Mouse (Mus musculus): ENCODE results near the gene 4931422A03Rik. TPM values are rescaled to one million over a fixed set of nuclear protein-coding genes. Genes with fewer than 3 reads are reported as not detected.

The 4931422A03Rik gene
- polyA plus RNA-seq, 1 experiment = not detected

DNA sequence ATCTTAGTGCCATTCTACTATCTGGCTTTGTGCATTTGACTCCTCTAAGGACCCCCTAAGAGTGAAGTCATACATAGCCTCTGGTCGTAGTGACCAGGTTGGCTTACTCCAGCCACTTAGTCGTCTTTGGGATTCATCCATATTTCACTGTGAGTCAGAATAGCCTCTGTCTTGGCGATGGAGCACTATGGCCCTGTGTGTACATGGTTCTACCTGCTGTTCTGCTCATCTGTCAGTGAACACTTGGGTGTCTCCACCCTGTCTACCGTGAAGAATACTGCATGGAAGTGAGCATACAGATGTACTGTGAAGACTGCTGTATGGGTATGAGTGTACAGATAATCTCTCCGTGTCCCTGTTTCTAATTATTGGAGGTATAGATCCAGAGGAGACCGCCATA lies 68.6 kb downstream of the 4931422A03Rik start:
- 87% methylated on average over 6 of the region's 6 CpGs for WGBS
- TF ChIP-seq POLR2A (IDR thresholded peaks at IDR 0.05; ENCODE audit: low read depth, low read length) = no peak
- no peak for TF ChIP-seq CTCF (IDR thresholded peaks at IDR 0.05; ENCODE audit: extremely low read depth, insufficient read depth, insufficient read length, insufficient replicate concordance)
- Histone ChIP-seq H3K4me3 (ENCODE audit: extremely low read depth, insufficient read depth, insufficient read length) (no peak overlapping the region; the same call in 1 of the 2 replicates), H3K27ac (ENCODE audit: insufficient read depth, low read length) (no peak overlapping the region), H3K4me1 (ENCODE audit: control insufficient read depth, insufficient read depth, insufficient read length) (peaks cover 8% of the 10 kb centered on the region; the same call in 1 of the 2 replicates), H3K27me3 (ENCODE audit: control insufficient read depth, insufficient read depth, low read length) (no peaks in the 10 kb centered on the region), H3K36me3 (ENCODE audit: control insufficient read depth, insufficient read depth, low read length) (no peaks in the 10 kb centered on the region)
- no peak for DNase-seq (ENCODE audit: low read depth in 1 of 2, low spot score in 2 of 2)

DNA sequence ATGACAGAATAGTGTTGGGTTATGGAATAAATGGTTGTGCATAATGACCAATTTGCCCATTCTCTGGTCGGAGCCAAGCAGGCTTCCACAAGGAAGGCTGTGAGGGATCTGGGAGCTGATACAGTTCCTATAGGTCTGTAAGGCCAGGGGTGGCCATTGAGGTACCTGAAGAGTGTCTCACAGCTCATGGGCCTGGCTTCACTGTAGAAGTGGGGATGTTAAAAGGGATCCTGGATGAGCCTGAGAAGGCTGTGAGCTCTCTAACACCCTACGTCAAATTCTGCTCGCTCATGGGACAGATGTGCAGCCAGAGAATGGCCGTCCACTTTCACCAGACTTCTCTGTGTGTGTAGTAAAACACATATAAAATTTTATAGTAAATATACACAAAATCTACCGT lies 69.1 kb downstream of the 4931422A03Rik start:
- no peak for DNase-seq (ENCODE audit: low read depth in 1 of 2, low spot score in 2 of 2)
- Histone ChIP-seq H3K4me1 (ENCODE audit: control insufficient read depth, insufficient read depth, insufficient read length) (peaks cover 8% of the 10 kb centered on the region; the same call in 1 of the 2 replicates), H3K27ac (ENCODE audit: insufficient read depth, low read length) (peak overlapping the region; percentile 20; the same call in 1 of the 2 replicates), H3K27me3 (ENCODE audit: control insufficient read depth, insufficient read depth, low read length) (no peaks in the 10 kb centered on the region), H3K4me3 (ENCODE audit: extremely low read depth, insufficient read depth, insufficient read length) (no peak overlapping the region; the same call in 1 of the 2 replicates), H3K36me3 (ENCODE audit: control insufficient read depth, insufficient read depth, low read length) (no peaks in the 10 kb centered on the region)
- 87% methylated on average over 5 of the region's 5 CpGs for WGBS
- no peak for TF ChIP-seq CTCF (IDR thresholded peaks at IDR 0.05; ENCODE audit: extremely low read depth, insufficient read depth, insufficient read length, insufficient replicate concordance)
- no peak for TF ChIP-seq POLR2A (IDR thresholded peaks at IDR 0.05; ENCODE audit: low read depth, low read length)

DNA sequence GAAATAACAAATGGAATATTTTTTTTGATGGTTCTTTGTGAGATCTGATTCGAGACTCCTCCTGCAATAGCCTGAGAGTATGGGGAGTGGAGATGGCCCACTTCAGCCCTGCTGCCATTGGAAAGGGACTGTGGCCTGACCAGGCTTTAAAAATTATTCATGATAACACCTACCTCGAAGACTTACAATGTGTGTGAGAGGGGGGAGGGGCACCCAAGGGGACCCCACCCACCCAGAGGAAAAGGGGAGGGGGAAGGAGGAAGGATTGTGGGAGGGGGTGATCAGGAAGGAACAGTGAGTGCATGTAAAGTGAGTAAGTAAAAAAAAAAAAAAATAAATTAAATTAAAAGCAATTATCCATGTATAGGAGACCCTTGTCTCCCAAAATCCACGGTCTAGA lies 69.5 kb downstream of the 4931422A03Rik start:
- Histone ChIP-seq H3K4me1 (ENCODE audit: control insufficient read depth, insufficient read depth, insufficient read length) (peaks cover 8% of the 10 kb centered on the region; the same call in 1 of the 2 replicates), H3K27me3 (ENCODE audit: control insufficient read depth, insufficient read depth, low read length) (no peaks in the 10 kb centered on the region), H3K36me3 (ENCODE audit: control insufficient read depth, insufficient read depth, low read length) (no peaks in the 10 kb centered on the region), H3K27ac (ENCODE audit: insufficient read depth, low read length) (no peak overlapping the region), H3K4me3 (ENCODE audit: extremely low read depth, insufficient read depth, insufficient read length) (no peak overlapping the region)
- TF ChIP-seq CTCF (IDR thresholded peaks at IDR 0.05; ENCODE audit: extremely low read depth, insufficient read depth, insufficient read length, insufficient replicate concordance) = no peak
- TF ChIP-seq POLR2A (IDR thresholded peaks at IDR 0.05; ENCODE audit: low read depth, low read length) = no peak
- WGBS = 62% methylated on average over 3 of the region's 3 CpGs
- DNase-seq (ENCODE audit: low read depth in 1 of 2, low spot score in 2 of 2) = no peak

DNA sequence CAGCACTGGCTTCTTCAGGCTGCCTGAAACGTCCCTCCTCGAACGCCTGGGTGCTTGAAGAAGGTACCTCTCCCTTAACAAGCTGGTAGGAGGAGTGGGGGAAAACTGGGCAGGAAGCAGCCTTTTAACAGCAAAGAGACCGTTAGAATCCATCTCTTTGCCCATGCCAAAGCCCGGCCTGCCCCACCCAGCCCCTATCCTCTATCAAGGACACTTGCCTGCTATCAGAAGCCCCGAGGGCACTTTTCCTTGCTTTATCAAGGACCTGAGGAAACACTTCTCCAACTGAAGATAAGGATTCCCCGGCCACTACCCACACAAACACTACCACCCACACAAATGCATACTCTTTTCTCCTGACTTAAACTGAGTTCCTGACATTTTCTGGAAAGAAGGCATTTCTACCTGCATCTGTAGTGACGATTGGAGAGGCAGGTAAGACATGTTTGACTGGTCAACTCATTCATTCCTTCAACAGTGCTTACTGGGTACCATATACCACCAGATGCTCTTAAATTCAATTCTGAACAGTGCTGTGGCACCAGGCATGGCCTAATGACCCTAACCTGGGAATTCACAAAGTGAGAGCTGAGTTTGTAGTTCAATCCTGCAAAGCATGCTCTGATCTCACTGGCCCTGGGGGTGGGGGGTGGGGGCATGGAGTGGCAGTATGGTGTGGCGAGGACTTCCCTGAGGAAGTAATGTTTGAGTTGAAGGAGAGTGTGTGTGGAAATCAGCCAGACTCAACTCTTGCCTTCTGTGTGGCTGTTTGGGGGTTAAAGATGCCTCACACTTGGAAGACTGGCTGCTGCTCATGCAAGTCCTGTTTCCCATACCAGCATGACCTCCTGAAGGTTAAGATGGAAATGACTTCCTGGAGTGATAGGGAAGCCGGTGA lies 70.3 kb downstream of the 4931422A03Rik start, which contains the start of gene Lmo2:
TSS of gene Lmo2 (plus strand) at position 338 of the 898 bp plus-strand sequence.
- no peaks in the 10 kb centered on the region for H3K27me3 ChIP-seq (ENCODE audit: control insufficient read depth, insufficient read depth, low read length)
- H3K27ac ChIP-seq (ENCODE audit: insufficient read depth, low read length) = 0 out of 2 replicates have a peak within 1 kb of the TSS, but pooled peaks have one; percentile 0
- peaks cover 8% of the 10 kb centered on the region; the same call in 1 of the 2 replicates for H3K4me1 ChIP-seq (ENCODE audit: control insufficient read depth, insufficient read depth, insufficient read length)
- DNase-seq (ENCODE audit: low read depth in 1 of 2, low spot score in 2 of 2) = no peak
- 63% methylated on average over 10 of the region's 10 CpGs for WGBS
- H3K4me3 ChIP-seq (ENCODE audit: extremely low read depth, insufficient read depth, insufficient read length) = peak within 1 kb of the TSS; percentile 16
- H3K36me3 ChIP-seq (ENCODE audit: control insufficient read depth, insufficient read depth, low read length) = no peaks in the 10 kb centered on the region
- no peak for TF ChIP-seq POLR2A (IDR thresholded peaks at IDR 0.05; ENCODE audit: low read depth, low read length)
- no peak for TF ChIP-seq CTCF (IDR thresholded peaks at IDR 0.05; ENCODE audit: extremely low read depth, insufficient read depth, insufficient read length, insufficient replicate concordance)

DNA sequence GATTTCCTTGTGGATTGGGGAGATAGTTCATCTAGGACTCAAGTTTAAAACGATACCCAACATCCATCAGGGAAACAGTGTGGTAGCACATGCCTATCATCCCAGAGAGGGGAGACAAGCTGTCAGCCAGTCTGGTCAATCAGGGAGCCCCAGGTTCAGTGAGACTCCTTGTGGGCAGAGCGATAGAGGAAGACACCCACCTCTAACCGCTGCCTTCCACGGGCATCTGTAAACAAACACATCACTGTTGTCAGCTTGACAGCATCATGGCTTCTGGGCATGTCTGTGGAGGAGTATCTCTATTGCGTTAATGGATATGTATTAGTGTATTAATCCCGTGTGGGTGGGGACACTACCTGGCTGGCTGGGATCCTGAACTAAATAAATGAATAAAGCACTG lies 71.3 kb downstream of the 4931422A03Rik start:
- H3K27ac ChIP-seq (ENCODE audit: insufficient read depth, low read length) = no peak overlapping the region
- no peaks in the 10 kb centered on the region for H3K27me3 ChIP-seq (ENCODE audit: control insufficient read depth, insufficient read depth, low read length)
- no peak for DNase-seq (ENCODE audit: low read depth in 1 of 2, low spot score in 2 of 2)
- TF ChIP-seq CTCF (IDR thresholded peaks at IDR 0.05; ENCODE audit: extremely low read depth, insufficient read depth, insufficient read length, insufficient replicate concordance) (no peak), POLR2A (IDR thresholded peaks at IDR 0.05; ENCODE audit: low read depth, low read length) (no peak)
- H3K4me1 ChIP-seq (ENCODE audit: control insufficient read depth, insufficient read depth, insufficient read length) = peaks cover 1% of the 10 kb centered on the region; the same call in 1 of the 2 replicates
- no peak overlapping the region for H3K4me3 ChIP-seq (ENCODE audit: extremely low read depth, insufficient read depth, insufficient read length)
- H3K36me3 ChIP-seq (ENCODE audit: control insufficient read depth, insufficient read depth, low read length) = no peaks in the 10 kb centered on the region
- WGBS = 76% methylated on average over 6 of the region's 6 CpGs

DNA sequence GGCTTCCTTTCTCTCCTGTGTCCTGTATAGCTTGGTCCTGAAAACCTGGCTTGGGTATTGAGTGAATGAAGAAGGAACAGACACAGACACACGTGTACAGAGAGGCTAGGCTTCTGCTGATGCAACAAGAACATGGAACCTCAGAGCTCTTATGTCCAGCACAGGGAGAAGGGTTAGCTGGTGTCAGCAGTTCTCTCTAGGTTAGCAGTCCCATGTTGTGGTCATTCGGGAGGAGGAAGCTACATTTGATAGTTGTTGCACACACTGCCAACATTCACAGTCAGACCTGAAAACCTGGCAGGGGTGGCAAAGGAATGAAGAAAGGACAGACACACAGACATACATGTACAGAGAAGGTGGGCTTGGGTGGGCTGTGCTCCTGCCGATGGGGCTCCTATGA lies 72.4 kb downstream of the 4931422A03Rik start:
- no peak overlapping the region for H3K4me3 ChIP-seq (ENCODE audit: extremely low read depth, insufficient read depth, insufficient read length)
- 67% methylated on average over 3 of the region's 3 CpGs for WGBS
- no peak for TF ChIP-seq CTCF (IDR thresholded peaks at IDR 0.05; ENCODE audit: extremely low read depth, insufficient read depth, insufficient read length, insufficient replicate concordance)
- TF ChIP-seq POLR2A (IDR thresholded peaks at IDR 0.05; ENCODE audit: low read depth, low read length) = no peak
- no peak for DNase-seq (ENCODE audit: low read depth in 1 of 2, low spot score in 2 of 2)
- no peak overlapping the region for H3K27ac ChIP-seq (ENCODE audit: insufficient read depth, low read length)
- no peaks in the 10 kb centered on the region for H3K36me3 ChIP-seq (ENCODE audit: control insufficient read depth, insufficient read depth, low read length)
- no peaks in the 10 kb centered on the region for H3K27me3 ChIP-seq (ENCODE audit: control insufficient read depth, insufficient read depth, low read length)
- H3K4me1 ChIP-seq (ENCODE audit: control insufficient read depth, insufficient read depth, insufficient read length) = no peaks in the 10 kb centered on the region

All from spleen, adult 2 months (tissue).